Mouse (Mus musculus) G1E (cell line): Measurements from ENCODE around the gene Nyap1.

ENCODE experiments used
- CTCF ChIP-seq: IDR thresholded peaks from 2 replicates; pipeline ENCODE4 v1.5.1; 2012; ENCODE audit warnings: low read depth, low read length, inconsistent platforms, mixed read lengths
- GATA1 ChIP-seq: IDR thresholded peaks from 2 replicates; pipeline ENCODE4 v1.6.1; 2012; ENCODE audit warnings: borderline replicate concordance, low read length, inconsistent platforms, mixed read lengths
- GATA2 ChIP-seq: IDR thresholded peaks from 2 replicates; pipeline ENCODE4 v1.6.1; 2012; ENCODE audit warnings: low read depth, low read length, inconsistent platforms, borderline replicate concordance
- POLR2AphosphoS5 ChIP-seq: IDR thresholded peaks from 2 replicates; pipeline ENCODE4 v1.6.1; 2012; ENCODE audit warnings: low read depth, low read length, inconsistent platforms; ENCODE audit not compliant: insufficient replicate concordance
- TAL1 ChIP-seq: conservative IDR thresholded peaks from 2 replicates; pipeline ENCODE4 v1.6.1; 2012; ENCODE audit warnings: low read depth, low read length, inconsistent platforms, mixed read lengths

GRCm38 (mm10) chr5:137784546-137784945 is 43.1 kb upstream of the Nyap1 start:
- TF ChIP-seq CTCF (no peak), GATA1 (no peak), POLR2AphosphoS5 (no peak), TAL1 (no peak), GATA2 (no peak)
